Mouse (Mus musculus) cerebellum, adult (tissue): ENCODE results near the gene Ccna2.
"Not testable (repeated sequence)": the region's sequence is repeated elsewhere in the genome, so short reads cannot be mapped to it uniquely, and the experiment has no call there.

ENCODE experiments used
- ATAC-seq: cut with Nextera tagmentation; 2 replicates; pipeline ENCODE4 v1.9.2; 2017; ENCODE audit warnings: mild to moderate bottlenecking, moderate library complexity, mixed read lengths; ENCODE audit not compliant: insufficient number of reproducible peaks, low FRiP score, low TSS enrichment

The Ccna2 gene

GRCm38 (mm10) chr3:36571827-36572378, at the start of gene Ccna2:
Ccna2 (minus strand) TSS chr3:36572150.
- peak; percentile 99 for ATAC-seq

GRCm38 (mm10) chr3:36618181-36618580, 46.2 kb upstream of the Ccna2 start:
- no peak for ATAC-seq

- no peak for ATAC-seq
These were observed 41.9 kb upstream of the Ccna2 start for GRCm38 (mm10) chr3:36613908-36614255.

GRCm38 (mm10) chr3:36613202-36613907, 41.4 kb upstream of the Ccna2 start, which contains the start of gene Bbs7:
Bbs7 (minus strand) TSS chr3:36613477.
- peak; percentile 94 for ATAC-seq

GRCm38 (mm10) chr3:36612687-36613086, 40.7 kb upstream of the Ccna2 start:
- no peak; the same call in 1 of the 2 replicates for ATAC-seq

GRCm38 (mm10) chr3:36605894-36606783, 34.2 kb upstream of the Ccna2 start:
- ATAC-seq = no peak

- not testable (repeated sequence) for ATAC-seq
These were observed 27.8 kb upstream of the Ccna2 start for GRCm38 (mm10) chr3:36599773-36600172.

- ATAC-seq = no peak
These were observed 26.9 kb upstream of the Ccna2 start for GRCm38 (mm10) chr3:36598811-36599210.

- peak; percentile 17 for ATAC-seq
These were observed 556 bp downstream of the Ccna2 start for GRCm38 (mm10) chr3:36571361-36571826.

GRCm38 (mm10) chr3:36569836-36570235, 2.1 kb downstream of the Ccna2 start:
- no peak for ATAC-seq

GRCm38 (mm10) chr3:36563666-36564065, 8.3 kb downstream of the Ccna2 start:
- ATAC-seq = no peak

- no peak for ATAC-seq
These were observed 12.3 kb downstream of the Ccna2 start for GRCm38 (mm10) chr3:36559606-36560005.

- ATAC-seq = no peak
These were observed 14.3 kb downstream of the Ccna2 start for GRCm38 (mm10) chr3:36557601-36558000.

- peak; percentile 92 for ATAC-seq
These were observed 19.4 kb downstream of the Ccna2 start, which contains the start of gene Exosc9 for GRCm38 (mm10) chr3:36552406-36553047. Exosc9 (plus strand) TSS chr3:36552606.

- ATAC-seq = peak; percentile 50
These were observed 20.0 kb downstream of the Ccna2 start for GRCm38 (mm10) chr3:36551851-36552384.

GRCm38 (mm10) chr3:36551343-36551742, 20.6 kb downstream of the Ccna2 start:
- no peak for ATAC-seq

GRCm38 (mm10) chr3:36544961-36545360, 27.0 kb downstream of the Ccna2 start:
- ATAC-seq = no peak

- ATAC-seq = no peak
These were observed 30.6 kb downstream of the Ccna2 start for GRCm38 (mm10) chr3:36541399-36541798.

- no peak for ATAC-seq
These were observed 31.2 kb downstream of the Ccna2 start for GRCm38 (mm10) chr3:36540756-36541155.
